Mouse (Mus musculus) brown adipose tissue, adult 24 weeks (tissue): Measurements from ENCODE around the gene Fdps. TPM values are rescaled to one million over a fixed set of nuclear protein-coding genes. Genes with fewer than 3 reads are reported as not detected.
"Not testable (repeated sequence)": the region's sequence is repeated elsewhere in the genome, so short reads cannot be mapped to it uniquely, and the experiment has no call there.

ENCODE experiments used
- H3K27ac ChIP-seq: fragments of 200-500 bp; replicated peaks from 2 replicates; pipeline ENCODE4 v1.5.1; 2012; ENCODE audit warnings: low read depth, mild to moderate bottlenecking, low read length
- H3K4me1 ChIP-seq: fragments of 200-500 bp; 2 replicates; pipeline ENCODE4 v1.6.1; 2012; ENCODE audit warnings: low read length, mixed read lengths; ENCODE audit not compliant: control insufficient read depth, insufficient read depth, insufficient read length
- H3K4me3 ChIP-seq: fragments of 200-500 bp; 2 replicates; pipeline ENCODE4 v1.5.1; 2012; ENCODE audit warnings: low read depth, mild to moderate bottlenecking, low read length, moderate library complexity; ENCODE audit not compliant: insufficient read depth
- polyA plus RNA-seq: library from polyadenylated mRNA; stranded (reverse); fragments of >200 nt; gene quantifications from 2 replicates; pipeline ENCODE4 v1.2.4, GENCODE M21; 2012; ENCODE audit not compliant: missing spikeins, insufficient read depth, insufficient read length

Fdps gene
- polyA plus RNA-seq, 1 experiment, result 135 TPM

GRCm38 (mm10) chr3:89090694-89091655 is 10.8 kb downstream of the Fdps start:
- Histone ChIP-seq H3K27ac (no peak overlapping the region), H3K4me1 (peaks cover 3% of the 10 kb centered on the region; the same call in 1 of the 2 replicates), H3K4me3 (peak overlapping the region; percentile 74)

GRCm38 (mm10) chr3:89089882-89090591 is 11.7 kb downstream of the Fdps start:
- Histone ChIP-seq H3K4me1 (peaks cover 3% of the 10 kb centered on the region; the same call in 1 of the 2 replicates), H3K4me3 (peak overlapping the region; percentile 74), H3K27ac (peak overlapping the region; percentile 88)

GRCm38 (mm10) chr3:89088974-89089373 is 12.8 kb downstream of the Fdps start:
- Histone ChIP-seq H3K27ac (no peak overlapping the region), H3K4me1 (peaks cover 3% of the 10 kb centered on the region; the same call in 1 of the 2 replicates), H3K4me3 (peak overlapping the region; percentile 74)

- no peak overlapping the region for H3K27ac ChIP-seq
- H3K4me1 ChIP-seq, result peaks cover 3% of the 10 kb centered on the region; the same call in 1 of the 2 replicates
- peak overlapping the region; percentile 21; the same call in 1 of the 2 replicates for H3K4me3 ChIP-seq
These were observed 14.2 kb downstream of the Fdps start for GRCm38 (mm10) chr3:89087338-89088110.

- Histone ChIP-seq H3K4me1 (peaks cover 3% of the 10 kb centered on the region; the same call in 1 of the 2 replicates), H3K27ac (no peak overlapping the region), H3K4me3 (no peak overlapping the region)
These were observed 17.0 kb downstream of the Fdps start for GRCm38 (mm10) chr3:89084654-89085190.

GRCm38 (mm10) chr3:89084133-89084532 is 17.6 kb downstream of the Fdps start:
- Histone ChIP-seq H3K27ac (no peak overlapping the region), H3K4me1 (peaks cover 3% of the 10 kb centered on the region; the same call in 1 of the 2 replicates), H3K4me3 (no peak overlapping the region)

GRCm38 (mm10) chr3:89082287-89082686 is 19.5 kb downstream of the Fdps start:
- not testable (repeated sequence) for H3K27ac ChIP-seq, H3K4me3 ChIP-seq, H3K4me1 ChIP-seq

- H3K4me3 ChIP-seq, result no peak overlapping the region
- no peaks in the 10 kb centered on the region for H3K4me1 ChIP-seq
- H3K27ac ChIP-seq, result no peak overlapping the region
These were observed 24.4 kb downstream of the Fdps start for GRCm38 (mm10) chr3:89077383-89077782.

GRCm38 (mm10) chr3:89067265-89067664 is 34.5 kb downstream of the Fdps start:
- H3K4me3 ChIP-seq, result no peak overlapping the region
- H3K27ac ChIP-seq, result no peak overlapping the region
- no peaks in the 10 kb centered on the region for H3K4me1 ChIP-seq

GRCm38 (mm10) chr3:89061696-89062095 is 40.1 kb downstream of the Fdps start:
- no peak overlapping the region for H3K4me3 ChIP-seq
- no peaks in the 10 kb centered on the region for H3K4me1 ChIP-seq
- H3K27ac ChIP-seq, result no peak overlapping the region

- Histone ChIP-seq H3K27ac (no peak overlapping the region), H3K4me1 (no peaks in the 10 kb centered on the region), H3K4me3 (no peak overlapping the region)
These were observed 43.0 kb downstream of the Fdps start for GRCm38 (mm10) chr3:89058783-89059182.

- Histone ChIP-seq H3K4me3 (no peak overlapping the region), H3K4me1 (no peaks in the 10 kb centered on the region)
These were observed 43.4 kb downstream of the Fdps start for GRCm38 (mm10) chr3:89058361-89058760.

More at GRCm38 (mm10) chr3:89058361-89058760, 43.4 kb downstream of the Fdps start:
- no peak overlapping the region for H3K27ac ChIP-seq
